Mouse (Mus musculus) midbrain, embryonic 13.5 days (tissue): ENCODE measurements around the gene Bend3. TPM values are rescaled to one million over a fixed set of nuclear protein-coding genes. Genes with fewer than 3 reads are reported as not detected.

Experiments used
- ATAC-seq: fragments of 200-750 bp; cut with Nextera tagmentation; 2 replicates; pipeline ENCODE4 v1.8.0; 2017; ENCODE audit warnings: mild to moderate bottlenecking, moderate TSS enrichment, moderate library complexity
- H3K27ac ChIP-seq: fragments of 300-500 bp; sonication (generic); 2 replicates; pipeline ENCODE4 v1.5.1; 2015; ENCODE audit warnings: inconsistent platforms, mild to moderate bottlenecking, moderate library complexity
- H3K27me3 ChIP-seq: fragments of 300-500 bp; sonication (generic); 2 replicates; pipeline ENCODE4 v1.6.1; 2015; ENCODE audit warnings: mild to moderate bottlenecking, inconsistent platforms
- H3K36me3 ChIP-seq: fragments of 300-500 bp; sonication (generic); 2 replicates; pipeline ENCODE4 v1.6.1; 2015; ENCODE audit warnings: mild to moderate bottlenecking, inconsistent platforms
- H3K4me1 ChIP-seq: fragments of 300-500 bp; sonication (generic); replicated peaks from 2 replicates; pipeline ENCODE4 v1.6.1; 2015; ENCODE audit warnings: inconsistent platforms
- H3K4me2 ChIP-seq: fragments of 300-500 bp; sonication (generic); replicated peaks from 2 replicates; pipeline ENCODE4 v1.6.1; 2015; ENCODE audit warnings: moderate library complexity, mild to moderate bottlenecking, inconsistent platforms
- H3K4me3 ChIP-seq: fragments of 300-500 bp; sonication (generic); replicated peaks from 2 replicates; pipeline ENCODE4 v1.5.1; 2015; ENCODE audit warnings: mild to moderate bottlenecking, inconsistent platforms
- H3K9ac ChIP-seq: fragments of 300-500 bp; sonication (generic); replicated peaks from 2 replicates; pipeline ENCODE4 v1.6.1; 2015; ENCODE audit warnings: mild to moderate bottlenecking, inconsistent platforms
- H3K9me3 ChIP-seq: fragments of 300-500 bp; sonication (generic); 2 replicates; pipeline ENCODE4 v1.6.1; 2016; ENCODE audit warnings: mild to moderate bottlenecking, inconsistent platforms
- WGBS: fragments of 180-500 bp; shearing (Covaris S2); methylation state at CpG from one replicate; pipeline ENCODE4 v1.1.7; 2015; 5-methylcytosine and 5-hydroxymethylcytosine counted together
- polyA plus RNA-seq: library from polyadenylated mRNA; unstranded; fragments of >200 nt; fragmentation: Nextera tagmentation; extraction: Ambion mirVana; gene quantifications from 2 replicates; pipeline ENCODE4 v1.2.1, GENCODE M21; 2015

The Bend3 gene
- polyA plus RNA-seq, 1 experiment from 2014 or later = 4.2 TPM

DNA sequence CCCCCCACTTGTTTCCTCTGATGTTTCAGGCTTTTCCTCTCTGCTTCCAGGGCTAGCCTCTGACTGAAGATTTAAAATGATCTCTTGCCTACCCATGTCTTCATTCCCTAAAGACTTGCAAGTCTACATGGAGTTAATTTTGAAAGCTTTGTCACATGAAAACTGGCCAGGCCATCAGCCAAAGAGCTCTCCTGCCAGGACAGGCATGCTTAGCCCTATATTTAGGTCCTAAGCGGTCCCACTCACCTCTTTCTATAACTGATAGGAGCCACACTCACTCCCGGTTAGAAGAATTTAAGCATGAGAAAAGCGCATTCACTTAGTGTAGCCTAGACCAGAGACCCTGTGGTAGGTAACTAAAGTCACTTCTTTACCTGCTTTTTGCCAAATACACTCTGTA, 24.0 kb upstream of the Bend3 start:
- Histone ChIP-seq H3K36me3 (no peaks in the 10 kb centered on the region), H3K4me1 (peaks cover 12% of the 10 kb centered on the region), H3K4me2 (no peak overlapping the region), H3K9ac (no peak overlapping the region), H3K4me3 (no peak overlapping the region), H3K9me3 (no peaks in the 10 kb centered on the region), H3K27ac (no peak overlapping the region), H3K27me3 (no peaks in the 10 kb centered on the region)
- 98% methylated on average over 3 of the region's 3 CpGs for WGBS
- ATAC-seq = no peak

DNA sequence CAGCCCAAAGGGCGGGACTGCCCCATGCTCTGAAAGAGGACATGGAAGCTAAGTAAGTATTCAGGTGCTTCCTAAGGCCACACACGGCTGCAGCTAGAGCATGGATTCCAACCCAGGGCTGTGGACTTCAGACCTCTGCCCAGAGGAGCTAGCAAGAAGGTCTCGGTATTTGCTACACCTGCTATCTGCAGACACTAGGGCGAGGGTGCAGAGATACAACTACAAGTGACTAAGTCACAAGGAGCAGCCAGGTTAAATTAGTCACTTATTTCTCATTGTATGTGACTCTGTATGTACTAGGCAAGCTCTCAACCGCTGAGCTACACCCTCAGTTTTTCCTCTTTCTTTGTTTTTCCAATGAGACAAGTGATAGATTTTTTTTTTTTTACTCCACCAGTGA, 15.8 kb upstream of the Bend3 start:
- Histone ChIP-seq H3K4me2 (no peak overlapping the region), H3K27me3 (no peaks in the 10 kb centered on the region), H3K4me3 (no peak overlapping the region), H3K9me3 (no peaks in the 10 kb centered on the region), H3K4me1 (no peaks in the 10 kb centered on the region), H3K9ac (no peak overlapping the region), H3K27ac (no peak overlapping the region), H3K36me3 (no peaks in the 10 kb centered on the region)
- ATAC-seq = no peak
- WGBS = 86% methylated on average over 5 of the region's 5 CpGs

DNA sequence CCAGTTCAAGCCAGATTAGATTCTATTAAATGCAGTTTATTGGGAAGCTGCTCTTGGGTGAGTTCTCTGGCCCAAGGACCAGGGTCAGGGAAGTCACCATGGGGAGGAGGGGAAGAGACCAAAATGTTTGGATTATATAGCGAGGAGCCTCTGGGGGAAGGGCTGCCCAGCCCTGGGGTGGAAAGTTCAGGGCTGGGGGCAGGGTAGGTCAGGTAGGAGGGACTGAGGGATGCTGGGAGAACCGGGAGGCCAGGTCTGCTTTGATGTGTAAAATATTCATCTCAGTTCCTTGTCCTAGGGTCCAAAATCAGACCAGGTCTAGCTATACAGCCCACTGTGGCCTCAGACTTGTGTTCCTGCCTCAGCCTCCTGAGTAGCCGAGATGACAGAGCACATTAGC, 15.4 kb upstream of the Bend3 start:
- ATAC-seq = no peak
- H3K27ac ChIP-seq = no peak overlapping the region
- WGBS = 79% methylated on average over 3 of the region's 3 CpGs

DNA sequence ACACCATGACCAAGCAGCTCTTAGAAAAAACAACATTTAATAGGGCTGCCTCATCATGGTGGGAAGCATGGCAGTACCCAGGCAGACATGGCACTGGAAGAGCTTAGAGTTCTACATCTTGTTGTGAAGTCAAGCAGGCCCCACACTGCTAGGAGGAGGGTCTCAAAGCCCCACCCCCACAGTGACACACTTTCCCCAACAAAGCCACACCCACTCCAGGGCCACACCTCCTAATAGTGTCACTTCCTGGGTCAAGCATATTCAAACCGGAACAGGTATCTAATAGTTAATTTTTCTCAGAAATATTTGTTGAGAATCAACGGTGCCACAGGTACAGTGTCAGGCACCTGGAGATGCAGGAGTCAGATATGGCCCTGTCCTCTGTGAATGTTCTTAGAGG, 12.4 kb upstream of the Bend3 start:
- Histone ChIP-seq H3K4me3 (no peak overlapping the region), H3K4me1 (no peaks in the 10 kb centered on the region), H3K9ac (no peak overlapping the region), H3K36me3 (no peaks in the 10 kb centered on the region), H3K27me3 (no peaks in the 10 kb centered on the region), H3K9me3 (no peaks in the 10 kb centered on the region), H3K27ac (no peak overlapping the region), H3K4me2 (no peak overlapping the region)
- WGBS = 98% methylated on average over 2 of the region's 2 CpGs
- ATAC-seq = no peak

More for the DNA sequence above, 15.4 kb upstream of the Bend3 start:
- Histone ChIP-seq H3K36me3 (no peaks in the 10 kb centered on the region), H3K4me1 (no peaks in the 10 kb centered on the region), H3K4me3 (no peak overlapping the region), H3K27me3 (no peaks in the 10 kb centered on the region), H3K9ac (no peak overlapping the region), H3K9me3 (no peaks in the 10 kb centered on the region), H3K4me2 (no peak overlapping the region)

DNA sequence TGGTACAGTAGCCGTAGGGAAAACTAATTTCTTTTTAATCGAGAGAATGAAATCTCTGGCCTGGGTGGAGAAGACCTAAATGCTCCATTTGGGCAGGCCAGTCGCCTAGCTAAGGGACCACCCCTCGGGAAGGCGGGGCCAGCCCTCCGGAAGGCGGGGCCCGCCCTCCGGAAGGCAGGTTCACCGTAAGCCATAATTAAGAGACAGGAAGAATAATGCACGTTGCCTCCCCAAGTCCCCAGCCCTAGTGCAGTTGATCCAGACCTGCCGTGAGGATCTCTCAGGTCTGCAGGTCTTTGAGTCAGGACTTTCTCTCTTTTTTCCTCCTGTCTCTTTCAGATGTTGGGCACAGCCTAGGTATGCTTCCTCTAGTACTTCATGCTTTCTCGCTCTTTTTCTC, 11.0 kb upstream of the Bend3 start:
- Histone ChIP-seq H3K4me3 (no peak overlapping the region), H3K9ac (no peak overlapping the region), H3K4me2 (no peak overlapping the region), H3K9me3 (no peaks in the 10 kb centered on the region), H3K27ac (no peak overlapping the region), H3K36me3 (no peaks in the 10 kb centered on the region), H3K4me1 (no peaks in the 10 kb centered on the region), H3K27me3 (no peaks in the 10 kb centered on the region)
- no peak for ATAC-seq
- WGBS = 43% methylated on average over 13 of the region's 13 CpGs

DNA sequence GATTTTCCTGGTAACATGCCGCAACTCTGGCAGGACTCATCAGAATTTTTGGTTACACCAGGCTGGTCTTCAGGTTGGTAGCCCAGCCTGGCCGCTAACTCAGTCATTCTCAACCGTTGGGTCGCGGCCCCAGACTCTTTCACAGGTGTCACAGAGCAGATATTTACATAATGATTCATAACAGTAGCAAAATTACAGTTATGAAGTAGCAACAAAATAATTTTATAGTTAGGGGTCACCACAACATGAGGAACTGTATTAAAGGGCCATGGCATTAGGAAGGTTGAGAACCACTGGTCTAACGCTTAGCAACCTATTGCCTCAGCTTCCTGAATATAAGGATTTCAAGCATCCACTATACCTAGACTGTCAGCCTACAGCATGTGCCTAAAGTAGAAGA, 10.3 kb upstream of the Bend3 start:
- ATAC-seq = no peak
- 92% methylated on average over 6 of the region's 6 CpGs for WGBS

DNA sequence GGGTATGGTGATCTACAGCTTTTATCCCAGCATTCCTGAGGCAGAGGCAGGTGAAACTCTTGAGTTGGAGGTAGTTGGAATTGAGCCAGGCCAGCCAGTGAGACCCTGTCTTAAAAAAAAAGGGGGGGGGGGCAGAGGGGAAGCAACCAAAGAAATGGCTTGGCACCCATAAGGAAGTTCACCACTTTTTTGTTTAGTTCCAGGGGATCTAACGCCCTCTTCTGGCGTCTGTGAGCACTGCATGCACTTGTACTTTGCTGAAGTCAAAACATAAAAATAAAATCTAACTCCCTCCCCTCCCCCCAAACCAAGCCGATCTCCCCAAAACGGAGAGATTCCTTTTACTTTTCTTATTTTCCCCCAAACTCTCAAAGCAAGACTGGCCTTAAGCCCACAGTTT, 3.3 kb upstream of the Bend3 start:
- ATAC-seq = no peak
- H3K4me3 ChIP-seq = no peak overlapping the region
- H3K4me1 ChIP-seq = peaks cover 19% of the 10 kb centered on the region
- H3K27ac ChIP-seq = no peak overlapping the region
- WGBS = 57% methylated on average over 4 of the region's 4 CpGs
- H3K9me3 ChIP-seq = no peaks in the 10 kb centered on the region
- H3K9ac ChIP-seq = no peak overlapping the region
- H3K4me2 ChIP-seq = no peak overlapping the region
- H3K36me3 ChIP-seq = no peaks in the 10 kb centered on the region
- no peaks in the 10 kb centered on the region for H3K27me3 ChIP-seq

More for the DNA sequence above, 10.3 kb upstream of the Bend3 start:
- no peak overlapping the region for H3K9ac ChIP-seq
- no peaks in the 10 kb centered on the region for H3K36me3 ChIP-seq
- H3K9me3 ChIP-seq = no peaks in the 10 kb centered on the region
- no peaks in the 10 kb centered on the region for H3K4me1 ChIP-seq
- no peak overlapping the region for H3K4me3 ChIP-seq
- H3K27ac ChIP-seq = no peak overlapping the region
- H3K27me3 ChIP-seq = no peaks in the 10 kb centered on the region
- no peak overlapping the region for H3K4me2 ChIP-seq

DNA sequence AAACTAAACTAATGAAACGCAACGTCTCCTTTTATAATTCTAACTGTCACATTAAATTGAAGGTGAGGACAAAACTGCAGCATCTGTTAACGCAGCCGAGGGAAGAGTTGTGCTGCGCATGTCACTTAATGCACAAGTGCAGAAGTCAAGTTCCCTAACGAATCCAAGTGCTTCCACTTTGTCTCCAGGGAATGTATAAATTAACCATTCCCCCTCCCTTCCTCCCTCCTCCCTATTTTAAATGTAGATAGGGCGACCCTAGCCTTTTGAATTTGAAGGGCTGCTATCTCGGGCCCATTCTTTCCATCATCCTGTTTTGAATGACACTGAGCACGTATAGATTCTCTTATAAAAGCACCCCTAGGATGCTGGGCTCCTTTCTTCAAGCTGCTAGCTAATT, 1.2 kb upstream of the Bend3 start:
- no peaks in the 10 kb centered on the region for H3K27me3 ChIP-seq
- peak overlapping the region; percentile 80 for H3K4me3 ChIP-seq
- peak overlapping the region; percentile 98 for H3K27ac ChIP-seq
- H3K36me3 ChIP-seq = no peaks in the 10 kb centered on the region
- ATAC-seq = no peak
- no peaks in the 10 kb centered on the region for H3K9me3 ChIP-seq
- peak overlapping the region; percentile 92; the same call in 1 of the 2 replicates for H3K9ac ChIP-seq
- peak overlapping the region; percentile 89 for H3K4me2 ChIP-seq
- H3K4me1 ChIP-seq = peaks cover 40% of the 10 kb centered on the region
- WGBS = 3% methylated on average over 9 of the region's 9 CpGs

DNA sequence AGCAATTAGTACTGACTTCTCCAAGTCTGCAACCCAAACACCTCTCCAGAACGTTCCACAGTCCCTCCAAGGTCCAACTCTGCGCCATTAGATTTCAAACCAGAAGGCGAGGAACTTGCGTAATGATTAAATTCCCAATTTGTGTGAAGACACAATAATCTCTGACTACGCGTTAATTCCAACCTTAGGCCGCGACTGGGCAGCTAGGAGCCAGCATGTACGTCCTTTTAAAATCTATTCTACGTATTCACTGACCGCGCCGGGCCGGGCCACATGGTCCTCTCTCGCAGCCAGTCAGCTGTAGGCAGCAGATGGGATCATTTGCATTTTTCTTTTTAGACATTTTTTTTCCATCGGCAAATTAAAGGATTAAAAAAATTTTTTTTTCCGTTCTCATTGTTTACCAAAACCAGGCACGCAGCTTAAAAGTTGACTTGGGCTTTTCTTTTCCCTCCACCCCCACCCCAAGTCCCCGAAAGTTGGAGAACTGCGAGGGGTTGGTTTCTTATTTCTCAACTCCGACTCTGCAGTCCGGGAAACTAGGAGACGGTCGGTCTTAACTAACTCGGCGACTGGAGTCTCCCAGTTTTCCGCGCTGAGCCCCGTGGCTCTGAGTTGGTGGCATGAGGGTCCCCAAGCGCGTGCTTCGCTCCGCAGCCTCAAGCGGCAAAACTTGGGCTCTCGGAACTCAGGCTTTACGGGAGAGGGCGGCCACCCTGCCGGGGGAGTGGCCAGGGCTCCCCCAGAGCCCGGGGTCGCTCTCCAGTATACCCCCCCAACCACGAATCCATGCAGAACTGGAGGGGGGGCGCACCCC, 558 bp upstream of the Bend3 start:
- no peaks in the 10 kb centered on the region for H3K27me3 ChIP-seq
- peak; percentile 40 for ATAC-seq
- no peaks in the 10 kb centered on the region for H3K9me3 ChIP-seq
- H3K4me2 ChIP-seq = peak overlapping the region; percentile 89
- H3K27ac ChIP-seq = peak overlapping the region; percentile 98
- peak overlapping the region; percentile 92 for H3K9ac ChIP-seq
- under 1% methylated on average over 42 of the region's 42 CpGs for WGBS
- H3K36me3 ChIP-seq = no peaks in the 10 kb centered on the region
- peak overlapping the region; percentile 80 for H3K4me3 ChIP-seq
- H3K4me1 ChIP-seq = peaks cover 44% of the 10 kb centered on the region

DNA sequence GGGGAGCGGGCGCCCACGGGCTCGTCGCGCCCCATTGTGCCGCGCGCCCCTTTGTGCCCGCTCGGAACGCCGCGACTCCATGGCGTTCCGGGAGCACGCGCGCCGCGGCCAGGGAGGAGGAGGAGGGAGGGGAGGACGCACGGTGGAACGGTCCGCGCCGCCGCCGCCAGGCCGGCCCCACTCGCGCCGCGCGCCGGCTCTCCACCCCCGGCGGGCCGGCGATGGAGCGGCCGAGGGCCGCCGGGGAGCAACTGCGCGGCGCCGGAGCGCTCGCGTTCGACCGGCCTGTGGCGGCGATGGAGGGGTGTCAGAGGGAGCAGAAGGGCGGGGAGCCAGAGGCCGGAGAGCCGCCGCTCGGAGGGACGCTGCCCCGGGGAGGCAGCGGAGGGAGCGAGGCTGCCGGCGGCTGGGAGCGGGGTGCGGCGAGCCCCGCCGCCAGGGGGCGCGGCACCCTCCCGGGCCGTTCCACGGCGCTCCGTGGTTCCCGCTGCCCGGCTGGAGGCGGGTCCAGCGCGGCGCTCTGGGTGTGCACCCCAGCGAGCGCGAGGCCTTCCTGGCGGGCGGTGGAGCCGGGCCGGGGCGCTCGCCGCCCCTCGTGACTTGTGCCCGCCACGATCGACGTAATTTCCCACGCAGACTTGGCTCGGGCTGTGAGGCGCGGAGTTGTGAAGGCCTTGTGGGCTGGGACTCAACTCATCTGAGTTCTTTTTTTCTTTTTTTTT, 966 bp downstream of the Bend3 start:
- no peaks in the 10 kb centered on the region for H3K36me3 ChIP-seq
- H3K4me1 ChIP-seq = peaks cover 51% of the 10 kb centered on the region
- H3K4me2 ChIP-seq = peak overlapping the region; percentile 89
- peak overlapping the region; percentile 80 for H3K4me3 ChIP-seq
- no peaks in the 10 kb centered on the region for H3K27me3 ChIP-seq
- peak; percentile 85 for ATAC-seq
- under 1% methylated on average over 76 of the region's 103 CpGs for WGBS
- H3K9ac ChIP-seq = peak overlapping the region; percentile 92
- H3K9me3 ChIP-seq = no peaks in the 10 kb centered on the region
- H3K27ac ChIP-seq = peak overlapping the region; percentile 98

DNA sequence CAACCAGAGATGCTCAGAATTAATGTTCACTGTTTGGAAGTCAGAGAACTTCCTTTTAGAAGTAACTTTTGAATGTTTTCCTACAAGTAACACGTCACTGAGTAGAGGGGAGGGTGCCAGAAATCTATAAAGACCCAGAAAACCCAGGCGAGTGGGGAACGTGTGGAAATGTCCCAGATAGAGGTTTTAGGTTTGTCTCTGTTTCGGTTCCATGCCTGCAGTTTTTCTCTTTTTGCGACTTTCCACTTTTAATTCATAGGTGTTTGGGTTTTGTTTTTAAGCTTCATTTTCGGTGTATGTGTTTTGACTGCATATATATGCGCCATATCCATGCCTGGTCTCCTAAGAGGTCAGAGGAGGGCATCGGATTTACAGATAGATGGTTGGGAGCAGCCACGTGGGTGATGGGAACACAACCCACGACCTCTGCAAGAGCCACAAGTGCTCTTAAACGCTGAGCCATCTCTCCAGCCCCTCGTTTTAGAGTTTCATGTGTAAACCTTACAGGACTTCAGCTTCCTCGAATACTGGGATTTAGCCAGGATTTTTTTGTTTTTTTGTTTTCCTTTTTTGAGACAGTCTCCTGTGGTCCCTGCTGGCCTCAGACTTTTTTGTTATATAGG, 1.7 kb downstream of the Bend3 start:
- peak overlapping the region; percentile 92 for H3K9ac ChIP-seq
- no peaks in the 10 kb centered on the region for H3K27me3 ChIP-seq
- no peak for ATAC-seq
- H3K36me3 ChIP-seq = no peaks in the 10 kb centered on the region
- H3K9me3 ChIP-seq = no peaks in the 10 kb centered on the region
- peak overlapping the region; percentile 89 for H3K4me2 ChIP-seq
- 3% methylated on average over 13 of the region's 13 CpGs for WGBS
- peak overlapping the region; percentile 98; the same call in 1 of the 2 replicates for H3K27ac ChIP-seq
- peaks cover 51% of the 10 kb centered on the region for H3K4me1 ChIP-seq
- peak overlapping the region; percentile 80 for H3K4me3 ChIP-seq

DNA sequence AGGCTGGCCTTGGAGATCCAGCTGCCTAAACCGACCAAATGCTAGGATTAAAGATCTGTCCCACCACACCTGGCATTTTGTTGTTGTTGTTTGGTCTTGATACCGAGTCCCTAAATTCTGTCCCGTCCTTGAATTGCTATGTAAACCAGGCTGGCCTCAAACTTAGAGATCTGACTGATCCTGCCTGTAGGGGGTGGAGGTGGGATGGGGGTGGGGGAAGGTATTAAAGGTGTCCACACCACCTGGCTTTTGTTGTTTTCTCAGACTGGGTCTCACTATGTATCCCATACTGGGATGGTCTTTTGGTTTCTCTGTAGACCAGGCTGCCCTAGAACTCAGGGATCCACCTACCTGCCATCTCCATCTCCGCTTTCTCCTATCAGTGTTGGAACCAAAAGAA, 2.5 kb downstream of the Bend3 start:
- Histone ChIP-seq H3K9me3 (no peaks in the 10 kb centered on the region), H3K4me1 (peaks cover 51% of the 10 kb centered on the region), H3K36me3 (no peaks in the 10 kb centered on the region), H3K4me3 (no peak overlapping the region), H3K27me3 (no peaks in the 10 kb centered on the region), H3K4me2 (no peak overlapping the region), H3K27ac (no peak overlapping the region), H3K9ac (no peak overlapping the region)
- no peak for ATAC-seq
- 43% methylated on average over 4 of the region's 4 CpGs for WGBS
